Mouse (Mus musculus) liver, embryonic 14.5 days (tissue): ENCODE data around the gene Psmb7.
A peak's percentile ranks its signal among the peaks of the same experiment; 100 is the strongest.

ENCODE experiments used
- CTCF ChIP-seq: IDR thresholded peaks from 2 replicates; pipeline ENCODE4 v1.5.1; 2016; ENCODE audit warnings: antibody characterized with exemption, low read depth, control low read depth
- EP300 ChIP-seq: IDR thresholded peaks from 2 replicates; pipeline ENCODE4 v1.6.1; 2016; ENCODE audit warnings: antibody characterized with exemption, low read depth

DNA sequence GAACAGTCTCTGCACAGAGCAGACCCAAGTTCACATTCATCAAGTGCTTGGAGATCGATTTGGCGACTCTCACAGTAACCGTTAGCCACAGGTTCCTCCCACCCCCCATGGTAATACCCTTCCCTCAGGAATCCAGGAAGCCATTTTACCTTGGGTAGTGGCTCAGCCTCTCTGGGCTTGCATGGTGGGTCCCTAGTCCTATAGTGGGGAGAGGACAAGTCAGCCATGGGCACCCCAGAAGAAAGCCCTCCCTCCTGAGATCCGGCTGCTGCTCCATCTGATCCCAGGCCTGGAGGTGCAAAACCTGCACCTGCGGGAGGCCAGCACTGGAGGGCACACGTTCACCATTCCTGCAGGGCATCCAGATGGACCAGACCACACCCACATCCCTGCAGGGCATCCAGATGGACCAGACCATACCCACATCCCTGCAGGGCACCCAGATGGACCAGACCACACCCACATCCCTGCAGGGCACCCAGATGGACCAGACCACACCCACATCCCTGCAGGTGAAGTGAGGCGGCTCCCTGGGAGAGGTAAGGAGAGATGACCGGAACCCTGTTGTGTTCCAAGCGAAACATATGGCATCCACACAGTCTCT is 31.6 kb upstream of the Psmb7 start:
- peak; percentile 54 for TF ChIP-seq CTCF
- no peak for TF ChIP-seq EP300
